Mouse (Mus musculus) kidney, embryonic 16.5 days (tissue): ENCODE measurements around the gene Krt90. TPM values are rescaled to one million over a fixed set of nuclear protein-coding genes. Genes with fewer than 3 reads are reported as not detected.
A peak's percentile ranks its signal among the peaks of the same experiment; 100 is the strongest.
"Not testable (repeated sequence)": the region's sequence is repeated elsewhere in the genome, so short reads cannot be mapped to it uniquely, and the experiment has no call there.

Experiments used
- ATAC-seq: fragments of 200-750 bp; cut with Nextera tagmentation; 2 replicates; pipeline ENCODE4 v1.8.0; 2017; ENCODE audit warnings: moderate TSS enrichment; ENCODE audit not compliant: low FRiP score, low TSS enrichment
- H3K27ac ChIP-seq: fragments of 300-500 bp; sonication (generic); 2 replicates; pipeline ENCODE4 v1.5.1; 2014; ENCODE audit warnings: low read length
- H3K27me3 ChIP-seq: fragments of 300-500 bp; sonication (generic); 2 replicates; pipeline ENCODE4 v1.6.1; 2014; ENCODE audit warnings: low read length, control low read depth, mixed read lengths; ENCODE audit not compliant: insufficient read depth
- H3K36me3 ChIP-seq: fragments of 300-500 bp; sonication (generic); 2 replicates; pipeline ENCODE4 v1.6.1; 2014; ENCODE audit warnings: low read length, control low read depth, mixed read lengths; ENCODE audit not compliant: insufficient read depth
- H3K4me1 ChIP-seq: fragments of 300-500 bp; sonication (generic); 2 replicates; pipeline ENCODE4 v1.6.1; 2014; ENCODE audit warnings: low read length, control low read depth, mixed read lengths; ENCODE audit not compliant: insufficient read depth
- H3K4me2 ChIP-seq: fragments of 300-500 bp; sonication (generic); replicated peaks from 2 replicates; pipeline ENCODE4 v1.6.1; 2014; ENCODE audit warnings: low read depth, low read length
- H3K4me3 ChIP-seq: fragments of 300-500 bp; sonication (generic); 2 replicates; pipeline ENCODE4 v1.5.1; 2014; ENCODE audit warnings: mild to moderate bottlenecking, low read length
- H3K9ac ChIP-seq: fragments of 300-500 bp; sonication (generic); replicated peaks from 2 replicates; pipeline ENCODE4 v1.6.1; 2014; ENCODE audit warnings: low read length
- H3K9me3 ChIP-seq: fragments of 300-500 bp; sonication (generic); 2 replicates; pipeline ENCODE4 v1.6.1; 2016; ENCODE audit warnings: low read length, control low read depth
- WGBS: fragments of 180-500 bp; shearing (Covaris S2); extraction: QIAGEN DNeasy Blood & Tissue Kit; methylation state at CpG from one replicate; pipeline ENCODE4 v1.1.7; 2014; 5-methylcytosine and 5-hydroxymethylcytosine counted together
- microRNA-seq: library from miRNA; unstranded; fragments of <30 nt; microRNA quantifications from one replicate; pipeline ENCODE4, GENCODE M21; 2016
- polyA plus RNA-seq: library from polyadenylated mRNA; unstranded; fragments of >200 nt; fragmentation: Nextera tagmentation; extraction: Ambion mirVana; gene quantifications from 2 replicates; pipeline ENCODE4 v1.2.1, GENCODE M21; 2015

The Krt90 gene
- polyA plus RNA-seq, 1 experiment from 2014 or later = 0.10 TPM

GRCm38 (mm10) chr15:101522556-101523232 lies 40.1 kb downstream of the Krt90 start:
- 69% methylated on average over 4 of the region's 4 CpGs for WGBS
- H3K4me3 ChIP-seq = no peak overlapping the region
- H3K9me3 ChIP-seq = no peaks in the 10 kb centered on the region
- H3K9ac ChIP-seq = no peak overlapping the region
- H3K27ac ChIP-seq = no peak overlapping the region
- no peaks in the 10 kb centered on the region for H3K27me3 ChIP-seq
- no peaks in the 10 kb centered on the region for H3K4me1 ChIP-seq
- H3K36me3 ChIP-seq = no peaks in the 10 kb centered on the region
- no peak overlapping the region for H3K4me2 ChIP-seq
- no peak for ATAC-seq

GRCm38 (mm10) chr15:101519792-101520191 lies 43.0 kb downstream of the Krt90 start:
- 0 out of 2 replicates have a peak, but pooled peaks cover 3% of the 10 kb centered on the region for H3K9me3 ChIP-seq
- H3K27me3 ChIP-seq = no peaks in the 10 kb centered on the region
- no peak for ATAC-seq
- 18% methylated on average over 2 of the region's 2 CpGs for WGBS
- no peaks in the 10 kb centered on the region for H3K4me1 ChIP-seq
- no peak overlapping the region for H3K27ac ChIP-seq
- no peak overlapping the region for H3K4me3 ChIP-seq
- H3K9ac ChIP-seq = no peak overlapping the region
- H3K36me3 ChIP-seq = no peaks in the 10 kb centered on the region
- no peak overlapping the region for H3K4me2 ChIP-seq

- not testable (repeated sequence) for H3K27ac ChIP-seq, H3K4me1 ChIP-seq, H3K4me3 ChIP-seq, H3K9me3 ChIP-seq, H3K4me2 ChIP-seq, H3K27me3 ChIP-seq, H3K9ac ChIP-seq, ATAC-seq, H3K36me3 ChIP-seq
- WGBS = 53% methylated on average over 2 of the region's 2 CpGs
Observed at GRCm38 (mm10) chr15:101517161-101517560, 45.6 kb downstream of the Krt90 start, which contains the start of gene Gm49425. TSS of gene Gm49425 (minus strand) at chr15:101517261.

GRCm38 (mm10) chr15:101508247-101508646 lies 54.5 kb downstream of the Krt90 start:
- peak; percentile 54; the same call in 1 of the 2 replicates for ATAC-seq
- Histone ChIP-seq H3K4me3 (no peak overlapping the region), H3K9ac (no peak overlapping the region), H3K4me1 (peaks cover 8% of the 10 kb centered on the region), H3K36me3 (no peaks in the 10 kb centered on the region), H3K4me2 (no peak overlapping the region), H3K27me3 (no peaks in the 10 kb centered on the region), H3K27ac (no peak overlapping the region), H3K9me3 (no peaks in the 10 kb centered on the region)
- WGBS = 40% methylated on average over 9 of the region's 9 CpGs

- WGBS = 27% methylated on average over 14 of the region's 14 CpGs
- Histone ChIP-seq H3K4me3 (no peak overlapping the region), H3K27ac (no peak overlapping the region), H3K27me3 (no peaks in the 10 kb centered on the region), H3K4me1 (peaks cover 8% of the 10 kb centered on the region), H3K4me2 (no peak overlapping the region), H3K9ac (no peak overlapping the region), H3K9me3 (no peaks in the 10 kb centered on the region), H3K36me3 (no peaks in the 10 kb centered on the region)
- peak; percentile 46; the same call in 1 of the 2 replicates for ATAC-seq
Observed at GRCm38 (mm10) chr15:101506896-101507758, 55.6 kb downstream of the Krt90 start.

Small RNA genes within 50 kb of the gene (microRNA-seq; reads per million reads assigned to microRNA genes)
- gene Gm44393 (not detected), gene Gm44460 (not detected)

Other genes starting within 250 kb of the Krt90 start
- gene Krt80, start 192.8 kb downstream of the Krt90 start, polyA plus RNA-seq = 1.7 and 2.3 TPM in 2 replicates
- 94.8 and 99.9 TPM in 2 replicates for gene Krt7, start 151.9 kb downstream of the Krt90 start, polyA plus RNA-seq
- gene Krt87, start 124.1 kb downstream of the Krt90 start, polyA plus RNA-seq = 0.06 TPM in 1 of 2 replicates, not detected in the other
- gene Krt88, start 115.2 kb downstream of the Krt90 start, polyA plus RNA-seq = not detected in 2 replicates
- not detected in 2 replicates for gene Krt81, start 99.2 kb downstream of the Krt90 start, polyA plus RNA-seq
- not detected in 2 replicates for gene Krt86, start 89.5 kb downstream of the Krt90 start, polyA plus RNA-seq
- not detected in 2 replicates for gene Krt83, start 71.4 kb downstream of the Krt90 start, polyA plus RNA-seq
- gene Gm49425, start 45.7 kb downstream of the Krt90 start, polyA plus RNA-seq = not detected in 2 replicates
- not detected in 2 replicates for gene Krt84, start 30.1 kb downstream of the Krt90 start, polyA plus RNA-seq
- gene Krt82, start 12.3 kb downstream of the Krt90 start, polyA plus RNA-seq = not detected in 2 replicates
- gene Krt75, start 11.0 kb upstream of the Krt90 start, polyA plus RNA-seq = 0.27 and 0.32 TPM in 2 replicates
- gene Gm5414, start 65.2 kb upstream of the Krt90 start, polyA plus RNA-seq = not detected in 2 replicates
- gene Gm5478, start 84.4 kb upstream of the Krt90 start, polyA plus RNA-seq = not detected in 2 replicates
- not detected in 2 replicates for gene Krt6b, start 117.3 kb upstream of the Krt90 start, polyA plus RNA-seq
- gene Krt6a, start 131.4 kb upstream of the Krt90 start, polyA plus RNA-seq = 0.10 and 0.49 TPM in 2 replicates
- gene Krt5, start 149.9 kb upstream of the Krt90 start, polyA plus RNA-seq = 0.26 and 0.67 TPM in 2 replicates
- not detected in 2 replicates for gene Krt71, start 180.2 kb upstream of the Krt90 start, polyA plus RNA-seq
- not detected in 2 replicates for gene Krt72, start 223.5 kb upstream of the Krt90 start, polyA plus RNA-seq
- not detected in 2 replicates for gene Krt73, start 239.4 kb upstream of the Krt90 start, polyA plus RNA-seq